ENCODE assay signal across 20 mouse cellular contexts in the genomic region with DNA sequence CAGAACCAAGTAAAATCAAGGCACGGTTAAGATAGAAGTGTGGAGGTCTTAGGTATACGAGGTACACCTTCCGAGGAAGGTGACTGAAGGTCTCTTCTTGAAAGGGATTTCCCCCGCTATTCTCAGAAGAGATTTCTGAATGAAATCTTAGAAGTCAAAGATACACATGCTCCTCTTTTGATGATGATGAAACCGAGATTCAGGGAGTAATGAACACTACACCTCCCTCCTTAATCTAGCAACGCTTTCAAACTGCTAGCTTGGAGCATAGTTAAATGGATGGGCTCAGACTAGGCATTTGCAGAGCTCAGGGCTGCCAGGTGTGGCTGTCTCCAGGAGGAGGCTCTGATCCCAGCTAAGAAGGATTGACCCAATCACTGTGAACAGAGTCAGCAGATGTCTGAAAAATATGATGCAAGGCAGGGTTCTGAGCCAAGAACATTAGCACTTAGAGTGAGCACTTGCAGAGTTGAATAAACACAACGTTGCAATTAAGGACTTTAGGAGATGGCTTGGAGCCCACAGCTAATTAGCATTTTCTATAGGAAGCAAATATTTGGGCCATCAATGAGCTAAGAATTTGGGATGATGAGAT. TPM values are rescaled to one million over a fixed set of nuclear protein-coding genes. Genes with fewer than 3 reads are reported as not detected.
A peak's percentile ranks its signal among the peaks of the same experiment; 100 is the strongest.
DNase-seq lines count a peak whose midpoint lies in the region; ATAC-seq and TF ChIP-seq lines count a peak whose summit lies in the region.
"Had no signal": no experiment of that assay in that cellular context is flagged by ENCODE, and none has a peak within 500 bp of the region (broad histone marks: within the 10 kb centered on the region; RNA-seq: fewer than 3 reads in every experiment).

No protein-coding gene starts in this region.

- no peak overlapping the region for H3K4me2 ChIP-seq in forebrain, postnatal 0 days (ENCODE audit: low read depth)
- H3K4me2 ChIP-seq in forebrain, embryonic 13.5 days, result no peak overlapping the region
- H3K4me2 ChIP-seq in liver, embryonic 11.5 days, result no peak overlapping the region
- H3K4me2 ChIP-seq: embryonic facial prominence, embryonic 13.5 days; forebrain, embryonic 12.5 days; heart, embryonic 12.5 days; limb, embryonic 15.5 days; lung, embryonic 15.5 days had no signal

- peaks cover 12% of the 10 kb centered on the region; the same call in 1 of the 2 replicates for H3K79me2 ChIP-seq in liver, adult 2 months (ENCODE audit: control insufficient read depth, insufficient read depth, low read length)

- DNase-seq in forebrain, postnatal 0 days, result peak; percentile 18
- DNase-seq in liver, adult 2 months (ENCODE audit: extremely low read depth, low read depth, low spot score), result peak; percentile 56
- no peak for DNase-seq in liver, embryonic 11.5 days (ENCODE audit: low spot score)
- DNase-seq in brain, embryonic 14.5 days (ENCODE audit: low read depth), result peak; percentile 91
- DNase-seq in naive thymus-derived CD4-positive, alpha-beta T cell, adult 2 months (ENCODE audit: low read depth), result peak; percentile 43
- no peak for DNase-seq in urinary bladder, postnatal 36 days (ENCODE audit: low spot score in 2 of 2)
- no peak for DNase-seq in right cerebral cortex, postnatal 36 days (ENCODE audit: low spot score in 2 of 2)
- DNase-seq: cerebellum, adult 11 months; gastrocnemius, postnatal 10 days; heart, postnatal 4 days; kidney, postnatal 36 days; right cerebral cortex, postnatal 25 days; thymus, adult 2 months had no signal

- no peak for TF ChIP-seq POLR2A in liver, adult 2 months (IDR thresholded peaks at IDR 0.05; ENCODE audit: extremely low read depth, insufficient read depth, low read length)
- TF ChIP-seq POLR2A in brain, embryonic 14.5 days (IDR thresholded peaks at IDR 0.05; ENCODE audit: borderline replicate concordance, extremely low read depth, insufficient read depth, insufficient read length, poor library complexity, severe bottlenecking), result no peak

- WGBS in forebrain, postnatal 0 days, result 56% methylated on average over 7 of the region's 7 CpGs
- WGBS in forebrain, embryonic 13.5 days, result 64% methylated on average over 7 of the region's 7 CpGs
- WGBS in liver, adult 2 months, result 72% methylated on average over 7 of the region's 7 CpGs
- 75% methylated on average over 7 of the region's 7 CpGs for WGBS in liver, embryonic 11.5 days

- ATAC-seq in forebrain, postnatal 0 days, result no peak
- no peak for ATAC-seq in forebrain, embryonic 13.5 days
- no peak for ATAC-seq in liver, embryonic 11.5 days (replicated peaks; ENCODE audit: low FRiP score)
- ATAC-seq: inflammation-experienced regulatory T-cells, adult 6 months had no signal

- no peaks in the 10 kb centered on the region for H3K36me3 ChIP-seq in forebrain, postnatal 0 days (ENCODE audit: insufficient read depth)
- no peaks in the 10 kb centered on the region for H3K36me3 ChIP-seq in forebrain, embryonic 13.5 days (ENCODE audit: poor library complexity, severe bottlenecking)
- H3K36me3 ChIP-seq in liver, adult 2 months (ENCODE audit: control insufficient read depth, insufficient read depth, low read length), result no peaks in the 10 kb centered on the region
- no peaks in the 10 kb centered on the region for H3K36me3 ChIP-seq in liver, embryonic 11.5 days (ENCODE audit: control insufficient read depth, insufficient read depth, low read length)
- H3K36me3 ChIP-seq: embryonic facial prominence, embryonic 13.5 days; forebrain, embryonic 12.5 days; heart, embryonic 12.5 days; limb, embryonic 15.5 days; lung, embryonic 15.5 days had no signal

- no peak overlapping the region for H3K9ac ChIP-seq in forebrain, postnatal 0 days
- no peak overlapping the region for H3K9ac ChIP-seq in forebrain, embryonic 13.5 days
- no peak overlapping the region for H3K9ac ChIP-seq in liver, adult 2 months (ENCODE audit: low read depth, low read length)
- no peak overlapping the region for H3K9ac ChIP-seq in liver, embryonic 11.5 days (ENCODE audit: low read depth, low read length)
- H3K9ac ChIP-seq: embryonic facial prominence, embryonic 13.5 days; forebrain, embryonic 12.5 days; heart, embryonic 12.5 days; limb, embryonic 15.5 days; lung, embryonic 15.5 days had no signal

- no peak overlapping the region for H3K27ac ChIP-seq in forebrain, postnatal 0 days (ENCODE audit: low read depth, low read length)
- H3K27ac ChIP-seq in forebrain, embryonic 13.5 days, result no peak overlapping the region
- no peak overlapping the region for H3K27ac ChIP-seq in liver, adult 2 months (replicated peaks; ENCODE audit: insufficient read depth, low read depth, low read length)
- H3K27ac ChIP-seq in liver, embryonic 11.5 days (ENCODE audit: low read depth, low read length), result no peak overlapping the region
- H3K27ac ChIP-seq: embryonic facial prominence, embryonic 13.5 days; forebrain, embryonic 12.5 days; limb, embryonic 15.5 days; lung, embryonic 15.5 days had no signal

- no peak for TF ChIP-seq CTCF in forebrain, postnatal 0 days (IDR thresholded peaks at IDR 0.05; ENCODE audit: low read depth)
- TF ChIP-seq CTCF in liver, adult 2 months (IDR thresholded peaks at IDR 0.05; ENCODE audit: low read depth, low read length), result no peak
- TF ChIP-seq CTCF in brain, embryonic 14.5 days (IDR thresholded peaks at IDR 0.05; ENCODE audit: borderline replicate concordance, extremely low read depth, insufficient read depth, insufficient read length), result no peak

- H3K4me1 ChIP-seq in forebrain, postnatal 0 days (ENCODE audit: insufficient read depth), result peaks cover 14% of the 10 kb centered on the region
- H3K4me1 ChIP-seq in forebrain, embryonic 13.5 days, result peaks cover 42% of the 10 kb centered on the region
- H3K4me1 ChIP-seq in liver, adult 2 months (ENCODE audit: control insufficient read depth, insufficient read depth, low read length), result peaks cover 9% of the 10 kb centered on the region; the same call in 1 of the 2 replicates
- H3K4me1 ChIP-seq in liver, embryonic 11.5 days (replicated peaks; ENCODE audit: control insufficient read depth, insufficient read depth, low read length), result peaks cover 28% of the 10 kb centered on the region

- no peaks in the 10 kb centered on the region for H3K9me3 ChIP-seq in forebrain, postnatal 0 days (ENCODE audit: low read length)
- no peaks in the 10 kb centered on the region for H3K9me3 ChIP-seq in forebrain, embryonic 13.5 days (replicated peaks)
- H3K9me3 ChIP-seq in liver, embryonic 11.5 days (ENCODE audit: control insufficient read depth, low read length), result no peaks in the 10 kb centered on the region
- H3K9me3 ChIP-seq: embryonic facial prominence, embryonic 13.5 days; forebrain, embryonic 12.5 days; heart, embryonic 12.5 days; limb, embryonic 15.5 days; lung, embryonic 15.5 days had no signal

- no peaks in the 10 kb centered on the region for H3K27me3 ChIP-seq in forebrain, postnatal 0 days (ENCODE audit: insufficient read depth, low read length)
- H3K27me3 ChIP-seq in forebrain, embryonic 13.5 days, result peaks cover 12% of the 10 kb centered on the region; the same call in 1 of the 2 replicates
- no peaks in the 10 kb centered on the region for H3K27me3 ChIP-seq in liver, adult 2 months (ENCODE audit: control insufficient read depth, insufficient read depth, low read length)
- H3K27me3 ChIP-seq in liver, embryonic 11.5 days (replicated peaks; ENCODE audit: control insufficient read depth, insufficient read depth, low read length), result no peaks in the 10 kb centered on the region
- H3K27me3 ChIP-seq: embryonic facial prominence, embryonic 13.5 days; heart, embryonic 12.5 days; limb, embryonic 15.5 days; lung, embryonic 15.5 days had no signal

- no peak overlapping the region for H3K4me3 ChIP-seq in forebrain, postnatal 0 days (ENCODE audit: low read depth, low read length)
- no peak overlapping the region for H3K4me3 ChIP-seq in forebrain, embryonic 13.5 days
- no peak overlapping the region for H3K4me3 ChIP-seq in liver, adult 2 months (ENCODE audit: insufficient read depth, low read depth, low read length)
- no peak overlapping the region for H3K4me3 ChIP-seq in liver, embryonic 11.5 days (ENCODE audit: low read depth, low read length)
- H3K4me3 ChIP-seq: embryonic facial prominence, embryonic 13.5 days; forebrain, embryonic 12.5 days; heart, embryonic 12.5 days; limb, embryonic 15.5 days; lung, embryonic 15.5 days had no signal

RNA-seq across cellular contexts. Expression of a gene that starts 2.5 kb away (rescaled TPM):
- 160 and 199 TPM in 2 replicates for total RNA-seq in forebrain, postnatal 0 days (2014; rRNA removed)
- polyA plus RNA-seq in forebrain, postnatal 0 days (2015; fragmentation: Nextera tagmentation; extraction: Ambion mirVana), result 50.2 and 53.7 TPM in 2 replicates
- 32.5 and 34.0 TPM in 2 replicates for polyA plus RNA-seq in forebrain, embryonic 13.5 days (2015; fragmentation: Nextera tagmentation; extraction: Ambion mirVana)
- total RNA-seq in liver, adult 2 months (2014; rRNA removed), result 163 and 184 TPM in 2 replicates
- polyA plus RNA-seq in liver, adult 2 months (2012; rRNA removed), result 159 and 183 TPM in 2 replicates
- 127 and 136 TPM in 2 replicates for polyA plus RNA-seq in liver, embryonic 11.5 days (2014; fragmentation: Nextera tagmentation; extraction: Ambion mirVana)
- 118 and 129 TPM in 2 replicates for polyA plus RNA-seq in brain, embryonic 14.5 days (2012; rRNA removed)

Comparison
In these comparisons a context has a peak if more than half of its experiments do, and no peak if none do; other contexts are left out.
1. DNase-seq: peak in forebrain, postnatal 0 days (single experiment), liver, adult 2 months (single experiment), brain, embryonic 14.5 days (single experiment) and naive thymus-derived CD4-positive, alpha-beta T cell, adult 2 months (single experiment); none in liver, embryonic 11.5 days (single experiment), urinary bladder, postnatal 36 days (0 of 2) and right cerebral cortex, postnatal 36 days (0 of 2).